Mouse (Mus musculus) hindbrain, embryonic 14.5 days (tissue): ENCODE results near the gene Lta. TPM values are rescaled to one million over a fixed set of nuclear protein-coding genes. Genes with fewer than 3 reads are reported as not detected.

Source experiments
- microRNA-seq: library from miRNA; unstranded; fragments of <30 nt; microRNA quantifications from one replicate; pipeline ENCODE4, GENCODE M21; 2016
- polyA plus RNA-seq: library from polyadenylated mRNA; unstranded; fragments of >200 nt; fragmentation: Nextera tagmentation; extraction: Ambion mirVana; gene quantifications from 2 replicates; pipeline ENCODE4 v1.2.1, GENCODE M21; 2014

Gene Lta
- polyA plus RNA-seq, 1 experiment from 2014 or later = 0.23 TPM

Small RNAs within 50 kb of the gene (microRNA-seq; reads per million reads assigned to microRNA genes)
- gene Mir6973a (not detected), gene Mir6974 (not detected), gene Mir6975 (2.7 reads per million, percentile 10 among the genes with 10 or more reads in this experiment), gene Mir8094 (not detected)

Other genes with a start within 250 kb of the Lta start
- gene Hspa1b, start 246.1 kb downstream of the Lta start, polyA plus RNA-seq = 0.34 and 0.56 TPM in 2 replicates
- not detected in 2 replicates for gene Gm20481, start 235.4 kb downstream of the Lta start, polyA plus RNA-seq
- 7.5 and 11.6 TPM in 2 replicates for gene Hspa1a, start 233.2 kb downstream of the Lta start, polyA plus RNA-seq
- gene Hspa1l, start 232.6 kb downstream of the Lta start, polyA plus RNA-seq = 1.9 TPM in 2 replicates
- gene Lsm2, start 223.5 kb downstream of the Lta start, polyA plus RNA-seq = 92.9 and 97.8 TPM in 2 replicates
- gene Vars, start 204.4 kb downstream of the Lta start, polyA plus RNA-seq = 51.0 and 51.6 TPM in 2 replicates
- 0.13 and 0.16 TPM in 2 replicates for gene Vwa7, start 188.8 kb downstream of the Lta start, polyA plus RNA-seq
- gene Sapcd1, start 177.3 kb downstream of the Lta start, polyA plus RNA-seq = 1.4 and 1.7 TPM in 2 replicates
- 1.5 and 2.4 TPM in 2 replicates for gene Msh5, start 158.6 kb downstream of the Lta start, polyA plus RNA-seq
- 23.8 and 24.7 TPM in 2 replicates for gene Clic1, start 155.4 kb downstream of the Lta start, polyA plus RNA-seq
- 295 and 328 TPM in 2 replicates for gene Ddah2, start 146.3 kb downstream of the Lta start, polyA plus RNA-seq
- not detected in 2 replicates for gene Ly6g6c, start 140.0 kb downstream of the Lta start, polyA plus RNA-seq
- 0.21 and 0.42 TPM in 2 replicates for gene Mpig6b, start 139.2 kb downstream of the Lta start, polyA plus RNA-seq
- not detected in 2 replicates for gene Ly6g6e, start 128.4 kb downstream of the Lta start, polyA plus RNA-seq
- 0.82 and 0.94 TPM in 2 replicates for gene Ly6g6d, start 127.3 kb downstream of the Lta start, polyA plus RNA-seq
- gene Ly6g6f, start 119.7 kb downstream of the Lta start, polyA plus RNA-seq = 0.23 TPM in 1 of 2 replicates, not detected in the other
- gene Abhd16a, start 116.1 kb downstream of the Lta start, polyA plus RNA-seq = 86.8 and 89.1 TPM in 2 replicates
- gene Ly6g5c, start 97.1 kb downstream of the Lta start, polyA plus RNA-seq = not detected in 2 replicates
- 0.44 and 1.0 TPM in 2 replicates for gene Ly6g5b, start 89.9 kb downstream of the Lta start, polyA plus RNA-seq
- 21.9 and 22.0 TPM in 2 replicates for gene Gpank1, start 83.9 kb downstream of the Lta start, polyA plus RNA-seq
- gene Csnk2b, start 83.3 kb downstream of the Lta start, polyA plus RNA-seq = 321 and 339 TPM in 2 replicates
- 6.0 and 6.2 TPM in 2 replicates for gene D17H6S53E, start 79.0 kb downstream of the Lta start, polyA plus RNA-seq
- 0.39 TPM in 1 of 2 replicates, not detected in the other for gene Apom, start 73.3 kb downstream of the Lta start, polyA plus RNA-seq
- gene Bag6, start 70.2 kb downstream of the Lta start, polyA plus RNA-seq = 90.2 and 98.2 TPM in 2 replicates
- gene Prrc2a, start 40.5 kb downstream of the Lta start, polyA plus RNA-seq = 152 and 168 TPM in 2 replicates
- 7.8 and 8.7 TPM in 2 replicates for gene Aif1, start 29.3 kb downstream of the Lta start, polyA plus RNA-seq
- gene Lst1, start 16.9 kb downstream of the Lta start, polyA plus RNA-seq = 8.2 and 13.3 TPM in 2 replicates
- gene Ltb, start 10.9 kb downstream of the Lta start, polyA plus RNA-seq = 0.29 and 0.39 TPM in 2 replicates
- not detected in 2 replicates for gene Tnf, start 3.3 kb downstream of the Lta start, polyA plus RNA-seq
- not detected in 2 replicates for gene Gm16181, start 15.5 kb upstream of the Lta start, polyA plus RNA-seq
- 122 and 138 TPM in 2 replicates for gene Atp6v1g2, start 28.3 kb upstream of the Lta start, polyA plus RNA-seq
- gene Nfkbil1, start 30.4 kb upstream of the Lta start, polyA plus RNA-seq = 3.5 and 3.8 TPM in 2 replicates
- gene Ddx39b, start 36.4 kb upstream of the Lta start, polyA plus RNA-seq = 341 and 346 TPM in 2 replicates
- 95.5 and 98.1 TPM in 2 replicates for gene H2-D1, start 57.4 kb upstream of the Lta start, polyA plus RNA-seq
- 0.25 and 0.27 TPM in 2 replicates for gene H2-Q1, start 115.1 kb upstream of the Lta start, polyA plus RNA-seq
- 3.0 and 3.1 TPM in 2 replicates for gene H2-Q2, start 136.9 kb upstream of the Lta start, polyA plus RNA-seq
- 0.59 and 0.74 TPM in 2 replicates for gene H2-Q4, start 174.3 kb upstream of the Lta start, polyA plus RNA-seq
- gene H2-Q6, start 219.5 kb upstream of the Lta start, polyA plus RNA-seq = 0.44 and 0.71 TPM in 2 replicates
- 2.8 and 2.9 TPM in 2 replicates for gene H2-Q7, start 233.8 kb upstream of the Lta start, polyA plus RNA-seq